Mouse (Mus musculus) thymus, postnatal 4 days (tissue): ENCODE results near the gene Ubac2.

Experiments
- DNase-seq: peaks from one replicate; pipeline ENCODE4 v3.0.0; 2021

The Ubac2 gene

GRCm38 (mm10) chr14:121927451-121927850 lies 49.0 kb downstream of the Ubac2 start:
- no peak for DNase-seq

GRCm38 (mm10) chr14:121928375-121929137 lies 50.1 kb downstream of the Ubac2 start:
- DNase-seq, result peak; percentile 79

- DNase-seq, result peak; percentile 13
Measured at GRCm38 (mm10) chr14:121929243-121929951, 51.0 kb downstream of the Ubac2 start.

GRCm38 (mm10) chr14:121930731-121931383 lies 52.4 kb downstream of the Ubac2 start:
- peak; percentile 6 for DNase-seq

GRCm38 (mm10) chr14:121931594-121931993 lies 53.2 kb downstream of the Ubac2 start:
- DNase-seq, result no peak

- DNase-seq, result no peak
Measured at GRCm38 (mm10) chr14:121932180-121932579, 53.8 kb downstream of the Ubac2 start.

- no peak for DNase-seq
Measured at GRCm38 (mm10) chr14:121933906-121934596, 55.6 kb downstream of the Ubac2 start.

- no peak for DNase-seq
Measured at GRCm38 (mm10) chr14:121934597-121934946, 56.2 kb downstream of the Ubac2 start.

GRCm38 (mm10) chr14:121936356-121936755 lies 57.9 kb downstream of the Ubac2 start:
- DNase-seq, result no peak

GRCm38 (mm10) chr14:121936856-121937255 lies 58.4 kb downstream of the Ubac2 start:
- DNase-seq, result no peak

- DNase-seq, result peak; percentile 57
Measured at GRCm38 (mm10) chr14:121937601-121938255, 59.3 kb downstream of the Ubac2 start.

GRCm38 (mm10) chr14:121938256-121939191 lies 60.1 kb downstream of the Ubac2 start:
- DNase-seq, result peak; percentile 37

- DNase-seq, result no peak
Measured at GRCm38 (mm10) chr14:121939582-121939981, 61.2 kb downstream of the Ubac2 start.

- DNase-seq, result no peak
Measured at GRCm38 (mm10) chr14:121946131-121946530, 67.7 kb downstream of the Ubac2 start.

GRCm38 (mm10) chr14:121946728-121947127 lies 68.3 kb downstream of the Ubac2 start:
- DNase-seq, result no peak

- DNase-seq, result no peak
Measured at GRCm38 (mm10) chr14:121947201-121947760, 68.9 kb downstream of the Ubac2 start.

GRCm38 (mm10) chr14:121947966-121948365 lies 69.5 kb downstream of the Ubac2 start:
- no peak for DNase-seq

- no peak for DNase-seq
Measured at GRCm38 (mm10) chr14:121949436-121949835, 71.0 kb downstream of the Ubac2 start.

GRCm38 (mm10) chr14:121949897-121950296 lies 71.5 kb downstream of the Ubac2 start:
- DNase-seq, result no peak

GRCm38 (mm10) chr14:121951399-121952045 lies 73.1 kb downstream of the Ubac2 start:
- DNase-seq, result no peak

GRCm38 (mm10) chr14:121952046-121952400 lies 73.6 kb downstream of the Ubac2 start:
- DNase-seq, result no peak
